Mouse (Mus musculus): ENCODE measurements around the gene Slx4. TPM values are rescaled to one million over a fixed set of nuclear protein-coding genes. Genes with fewer than 3 reads are reported as not detected.

Gene Slx4
- polyA plus RNA-seq (2012; rRNA removed): 71.8 and 77.4 TPM in 2 replicates

DNA sequence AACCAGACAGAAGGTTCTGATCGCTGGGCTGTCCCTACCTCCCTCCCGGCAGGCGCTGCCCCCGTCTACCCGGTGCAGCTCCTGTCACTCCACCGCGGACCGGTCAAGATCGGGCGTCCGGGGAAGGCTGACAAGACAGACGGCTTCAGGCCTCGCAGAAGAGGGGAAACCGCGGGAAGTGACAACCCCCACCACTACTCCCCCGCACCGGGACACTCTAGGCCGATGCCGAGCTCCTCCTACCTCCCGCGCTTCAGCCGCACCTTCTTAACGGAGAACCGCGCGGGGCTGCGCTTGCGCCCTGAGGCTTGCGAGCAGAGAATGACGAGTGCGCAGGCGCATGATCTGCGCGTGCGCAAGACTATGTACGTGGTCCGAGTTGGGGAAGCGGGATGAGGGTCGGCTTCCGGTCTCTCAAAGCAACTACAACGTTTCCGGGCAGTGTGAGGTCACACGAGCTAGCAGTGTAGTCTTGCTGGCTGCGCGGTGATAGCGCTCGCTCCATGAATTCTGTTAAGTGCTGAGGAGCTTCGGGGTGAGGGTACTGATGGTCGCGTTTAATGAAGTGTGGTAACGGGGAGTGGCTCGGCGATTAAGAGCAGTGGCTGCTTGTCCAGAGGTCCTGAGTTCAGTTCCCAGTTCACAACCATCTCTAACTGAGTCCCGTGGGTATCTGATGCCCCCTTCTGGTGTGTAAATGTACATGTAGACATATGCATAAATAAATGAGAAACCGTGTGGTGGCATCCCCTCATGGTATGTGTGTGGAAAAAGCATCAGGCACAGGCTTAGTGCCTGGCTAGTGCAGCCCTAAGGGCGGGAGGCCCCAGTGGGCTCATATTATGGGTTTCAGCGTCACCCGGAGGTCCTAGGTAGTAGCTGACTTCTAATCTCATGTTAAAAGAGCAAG, at the start of gene Slx4:
Gene Slx4 (minus strand): TSS at position 282 of the 910 bp plus-strand sequence.
- Histone ChIP-seq H3K27me3 (ENCODE audit: control insufficient read depth, insufficient read depth, low read length) (no peaks in the 10 kb centered on the region), H3K4me1 (replicated peaks; ENCODE audit: control insufficient read depth, insufficient read depth, low read length) (peaks cover 5% of the 10 kb centered on the region), H3K4me3 (ENCODE audit: control insufficient read depth, insufficient read depth, low read length) (peak within 1 kb of the TSS; percentile 75), H3K36me3 (ENCODE audit: control insufficient read depth, insufficient read depth, low read length) (peaks cover 13% of the 10 kb centered on the region), H3K27ac (ENCODE audit: control insufficient read depth, insufficient read depth, low read length) (peak within 1 kb of the TSS; percentile 60)
- 2% methylated on average over 58 of the region's 58 CpGs for WGBS
- TF ChIP-seq POLR2A (IDR thresholded peaks at IDR 0.05; ENCODE audit: control insufficient read depth, extremely low read depth, insufficient read depth, low read length, poor library complexity): peak; percentile 79
- TF ChIP-seq CTCF (IDR thresholded peaks at IDR 0.05; ENCODE audit: borderline replicate concordance, control insufficient read depth, extremely low read depth, insufficient read depth, low read length, poor library complexity): peak; percentile 54
- peak; percentile 93 for DNase-seq

DNA sequence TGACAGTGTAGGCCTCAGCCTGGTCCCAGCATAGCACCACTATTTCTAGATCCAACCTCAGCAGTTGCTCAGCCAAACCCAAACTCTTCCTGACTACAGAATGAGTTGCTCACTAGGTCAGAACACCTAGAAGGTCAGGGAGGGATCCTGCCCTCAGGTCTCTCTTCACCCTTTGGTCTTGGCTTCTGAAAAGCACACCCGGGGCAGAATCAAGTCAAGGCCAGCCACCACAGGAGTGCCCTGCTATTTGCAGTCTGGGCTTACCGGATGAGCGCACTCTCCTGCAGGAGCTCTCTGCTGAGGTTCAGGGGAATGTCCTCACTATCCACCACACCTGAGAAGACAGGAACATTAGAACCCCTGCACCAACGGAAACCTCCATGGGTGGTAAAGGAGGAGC, 49.0 kb upstream of the Slx4 start:
- H3K27ac ChIP-seq (ENCODE audit: control insufficient read depth, insufficient read depth, low read length): no peak overlapping the region
- H3K36me3 ChIP-seq (ENCODE audit: control insufficient read depth, insufficient read depth, low read length): peaks cover 38% of the 10 kb centered on the region
- no peak overlapping the region for H3K4me3 ChIP-seq (ENCODE audit: control insufficient read depth, insufficient read depth, low read length)
- no peak for DNase-seq
- H3K27me3 ChIP-seq (ENCODE audit: control insufficient read depth, insufficient read depth, low read length): no peaks in the 10 kb centered on the region
- H3K4me1 ChIP-seq (replicated peaks; ENCODE audit: control insufficient read depth, insufficient read depth, low read length): no peaks in the 10 kb centered on the region
- TF ChIP-seq POLR2A (IDR thresholded peaks at IDR 0.05; ENCODE audit: control insufficient read depth, extremely low read depth, insufficient read depth, low read length, poor library complexity) (no peak), CTCF (IDR thresholded peaks at IDR 0.05; ENCODE audit: borderline replicate concordance, control insufficient read depth, extremely low read depth, insufficient read depth, low read length, poor library complexity) (no peak)
- 100% methylated on average over 4 of the region's 4 CpGs for WGBS

DNA sequence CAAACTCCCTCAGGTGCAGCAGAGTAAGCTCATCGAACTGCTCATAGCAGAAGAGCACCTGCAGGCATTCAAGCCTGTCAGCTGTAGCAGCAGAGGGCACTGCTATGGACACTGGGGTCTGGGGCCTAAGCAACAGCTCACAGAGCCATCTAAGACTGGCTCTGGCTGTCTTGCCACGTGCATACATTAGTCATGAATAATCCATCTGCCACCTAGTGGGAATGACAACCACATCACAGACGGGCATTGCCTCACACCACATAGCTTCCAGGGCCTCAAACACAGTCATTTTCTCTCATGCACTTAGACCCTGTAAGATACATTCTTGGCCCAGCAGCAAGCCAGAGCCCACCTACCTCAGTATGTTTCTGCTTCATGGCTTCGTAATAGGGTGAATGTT, 42.0 kb upstream of the Slx4 start:
- no peak overlapping the region for H3K4me3 ChIP-seq (ENCODE audit: control insufficient read depth, insufficient read depth, low read length)
- WGBS: 92% methylated on average over 4 of the region's 4 CpGs
- TF ChIP-seq CTCF (IDR thresholded peaks at IDR 0.05; ENCODE audit: borderline replicate concordance, control insufficient read depth, extremely low read depth, insufficient read depth, low read length, poor library complexity): no peak
- no peak for TF ChIP-seq POLR2A (IDR thresholded peaks at IDR 0.05; ENCODE audit: control insufficient read depth, extremely low read depth, insufficient read depth, low read length, poor library complexity)

DNA sequence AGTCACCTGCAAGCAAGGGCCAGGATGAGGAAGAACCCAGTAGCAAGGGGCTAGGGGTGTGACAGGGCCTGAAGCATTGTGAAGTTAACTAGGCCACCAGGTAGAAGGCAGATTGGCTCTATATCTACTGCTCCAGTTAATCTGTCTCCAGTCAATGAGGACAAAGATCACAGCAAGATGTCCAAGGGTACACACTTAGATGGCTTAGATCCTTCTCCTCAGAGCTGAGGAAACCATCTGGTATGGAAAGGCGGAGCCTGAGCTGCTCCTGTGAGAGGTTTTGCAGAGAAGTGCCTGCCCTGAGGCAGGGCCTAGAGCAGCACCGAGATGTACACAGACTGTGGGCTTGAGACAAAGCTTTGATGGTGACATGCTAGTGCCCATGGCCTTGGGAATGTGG, 40.5 kb upstream of the Slx4 start:
- no peak for DNase-seq
- 98% methylated on average over 2 of the region's 2 CpGs for WGBS
- Histone ChIP-seq H3K36me3 (ENCODE audit: control insufficient read depth, insufficient read depth, low read length) (peaks cover 48% of the 10 kb centered on the region), H3K27me3 (ENCODE audit: control insufficient read depth, insufficient read depth, low read length) (no peaks in the 10 kb centered on the region), H3K27ac (ENCODE audit: control insufficient read depth, insufficient read depth, low read length) (no peak overlapping the region), H3K4me1 (replicated peaks; ENCODE audit: control insufficient read depth, insufficient read depth, low read length) (no peaks in the 10 kb centered on the region), H3K4me3 (ENCODE audit: control insufficient read depth, insufficient read depth, low read length) (no peak overlapping the region)
- no peak for TF ChIP-seq POLR2A (IDR thresholded peaks at IDR 0.05; ENCODE audit: control insufficient read depth, extremely low read depth, insufficient read depth, low read length, poor library complexity)
- no peak for TF ChIP-seq CTCF (IDR thresholded peaks at IDR 0.05; ENCODE audit: borderline replicate concordance, control insufficient read depth, extremely low read depth, insufficient read depth, low read length, poor library complexity)

More for the DNA sequence above, 42.0 kb upstream of the Slx4 start:
- H3K4me1 ChIP-seq (replicated peaks; ENCODE audit: control insufficient read depth, insufficient read depth, low read length): no peaks in the 10 kb centered on the region
- DNase-seq: no peak
- peaks cover 39% of the 10 kb centered on the region for H3K36me3 ChIP-seq (ENCODE audit: control insufficient read depth, insufficient read depth, low read length)
- H3K27me3 ChIP-seq (ENCODE audit: control insufficient read depth, insufficient read depth, low read length): no peaks in the 10 kb centered on the region
- H3K27ac ChIP-seq (ENCODE audit: control insufficient read depth, insufficient read depth, low read length): no peak overlapping the region

DNA sequence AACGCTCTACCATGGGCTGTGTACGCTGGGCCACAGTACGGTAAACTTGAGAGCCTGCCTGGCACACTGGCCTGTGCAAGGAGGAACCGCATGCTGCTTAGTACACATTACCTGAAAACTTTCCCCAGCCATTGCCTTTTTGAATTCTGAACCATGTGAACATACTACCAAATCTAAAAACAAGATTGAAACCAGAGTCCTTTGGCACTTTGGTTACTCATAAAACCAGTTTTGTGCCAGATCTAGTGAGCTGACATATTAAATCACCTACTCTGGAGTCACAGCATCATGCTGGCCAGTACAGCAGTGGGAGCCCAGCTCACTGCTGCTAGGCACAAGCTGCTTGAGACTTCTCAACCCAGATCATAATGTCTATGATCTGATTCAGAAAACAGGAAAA, 38.1 kb upstream of the Slx4 start:
- Histone ChIP-seq H3K4me1 (replicated peaks; ENCODE audit: control insufficient read depth, insufficient read depth, low read length) (no peaks in the 10 kb centered on the region), H3K27ac (ENCODE audit: control insufficient read depth, insufficient read depth, low read length) (no peak overlapping the region), H3K4me3 (ENCODE audit: control insufficient read depth, insufficient read depth, low read length) (no peak overlapping the region), H3K36me3 (ENCODE audit: control insufficient read depth, insufficient read depth, low read length) (peaks cover 45% of the 10 kb centered on the region), H3K27me3 (ENCODE audit: control insufficient read depth, insufficient read depth, low read length) (no peaks in the 10 kb centered on the region)
- WGBS: 97% methylated on average over 4 of the region's 4 CpGs
- TF ChIP-seq CTCF (IDR thresholded peaks at IDR 0.05; ENCODE audit: borderline replicate concordance, control insufficient read depth, extremely low read depth, insufficient read depth, low read length, poor library complexity) (no peak), POLR2A (IDR thresholded peaks at IDR 0.05; ENCODE audit: control insufficient read depth, extremely low read depth, insufficient read depth, low read length, poor library complexity) (no peak)
- DNase-seq: no peak

DNA sequence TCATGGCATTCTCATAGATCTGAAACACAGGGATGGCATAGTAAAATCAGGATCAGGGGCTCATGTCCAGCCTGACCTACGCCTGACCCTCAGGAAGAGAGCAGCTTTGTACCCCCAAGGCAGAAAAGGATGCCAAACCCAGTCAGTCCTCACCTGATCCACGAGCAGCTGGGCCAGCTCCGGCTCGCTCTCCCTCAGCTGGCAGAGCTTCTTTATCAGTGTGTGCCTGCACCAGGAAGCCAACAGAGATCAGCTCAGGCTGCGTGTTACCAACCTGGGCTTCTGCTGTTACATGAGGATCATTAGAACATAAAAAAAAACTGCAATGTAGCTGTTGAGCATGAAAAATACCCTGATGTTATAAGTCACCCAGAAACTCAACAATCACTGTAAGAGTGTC, 36.6 kb upstream of the Slx4 start:
- TF ChIP-seq CTCF (IDR thresholded peaks at IDR 0.05; ENCODE audit: borderline replicate concordance, control insufficient read depth, extremely low read depth, insufficient read depth, low read length, poor library complexity) (no peak), POLR2A (IDR thresholded peaks at IDR 0.05; ENCODE audit: control insufficient read depth, extremely low read depth, insufficient read depth, low read length, poor library complexity) (no peak)
- Histone ChIP-seq H3K4me3 (ENCODE audit: control insufficient read depth, insufficient read depth, low read length) (no peak overlapping the region), H3K27ac (ENCODE audit: control insufficient read depth, insufficient read depth, low read length) (no peak overlapping the region), H3K36me3 (ENCODE audit: control insufficient read depth, insufficient read depth, low read length) (peaks cover 40% of the 10 kb centered on the region), H3K27me3 (ENCODE audit: control insufficient read depth, insufficient read depth, low read length) (no peaks in the 10 kb centered on the region), H3K4me1 (replicated peaks; ENCODE audit: control insufficient read depth, insufficient read depth, low read length) (no peaks in the 10 kb centered on the region)
- DNase-seq: no peak
- WGBS: 95% methylated on average over 5 of the region's 5 CpGs

Data from thymus, adult 2 months (tissue).